Mouse (Mus musculus) MEL (cell line): ENCODE results near the gene Prox1. TPM values are rescaled to one million over a fixed set of nuclear protein-coding genes. Genes with fewer than 3 reads are reported as not detected.

ENCODE experiments used
- DNase-seq: peaks from one replicate; pipeline ENCODE4 v3.0.0; 2011; ENCODE audit warnings: low read depth, low spot score
- H3K27ac ChIP-seq: 2 replicates; pipeline ENCODE4 v1.5.1; 2012; ENCODE audit warnings: low read depth, mild to moderate bottlenecking, control low read depth, low read length, moderate library complexity; ENCODE audit not compliant: control insufficient read depth
- H3K27me3 ChIP-seq, 2 experiments: fragments of 150-350 bp in 1 of 2; sonication (generic) in 1 of 2; 2 replicates each; pipeline ENCODE4 v1.6.1; 2012; ENCODE audit warnings: low read length in 2 of 2, mild to moderate bottlenecking in 2 of 2, improper control_type of control experiment in 1 of 2, moderate library complexity in 1 of 2; ENCODE audit not compliant: insufficient read depth in 2 of 2, control insufficient read depth in 1 of 2
- H3K36me3 ChIP-seq, 2 experiments: 2 replicates each; pipeline ENCODE4 v1.6.1; 2012 to 2014; ENCODE audit warnings: low read length in 2 of 2, improper control_type of control experiment in 1 of 2, inconsistent platforms in 1 of 2, mild to moderate bottlenecking in 1 of 2; ENCODE audit not compliant: insufficient read depth in 2 of 2, control insufficient read depth in 1 of 2
- H3K4me1 ChIP-seq, 2 experiments: fragments of 150-350 bp in 1 of 2; sonication (generic) in 1 of 2; 2 replicates each; pipeline ENCODE4 v1.6.1; 2012; ENCODE audit warnings: low read length in 2 of 2, improper control_type of control experiment in 1 of 2, mild to moderate bottlenecking in 1 of 2; ENCODE audit not compliant: insufficient read depth in 2 of 2, control insufficient read depth in 1 of 2
- H3K4me3 ChIP-seq, 2 experiments: fragments of 150-350 bp in 1 of 2; sonication (generic) in 1 of 2; 2 replicates each; pipeline ENCODE4 v1.5.1; 2012; ENCODE audit warnings: low read depth in 2 of 2, low read length in 2 of 2, mild to moderate bottlenecking in 2 of 2, moderate library complexity in 2 of 2, control low read depth in 1 of 2, improper control_type of control experiment in 1 of 2; ENCODE audit not compliant: control insufficient read depth in 1 of 2, insufficient read depth in 1 of 2
- H3K79me2 ChIP-seq: 2 replicates; pipeline ENCODE4 v1.6.1; 2012; ENCODE audit warnings: mild to moderate bottlenecking, low read length, moderate library complexity; ENCODE audit not compliant: control insufficient read depth, poor library complexity, insufficient read depth
- H3K9ac ChIP-seq: 2 replicates; pipeline ENCODE4 v1.6.1; 2012; ENCODE audit warnings: low read depth, mild to moderate bottlenecking, control low read depth, low read length, moderate library complexity; ENCODE audit not compliant: control insufficient read depth, poor library complexity, severe bottlenecking
- H3K9me3 ChIP-seq: fragments of 150-350 bp; sonication (generic); replicated peaks from 2 replicates; pipeline ENCODE4 v1.6.1; 2012; ENCODE audit warnings: mild to moderate bottlenecking, low read length, improper control_type of control experiment, moderate library complexity; ENCODE audit not compliant: insufficient read depth
- CHD1 ChIP-seq: IDR thresholded peaks from 2 replicates; pipeline ENCODE4 v1.6.1; 2012; ENCODE audit warnings: low read depth, mild to moderate bottlenecking, inconsistent platforms, low read length, improper control_type of control experiment
- CHD2 ChIP-seq: IDR thresholded peaks from 2 replicates; pipeline ENCODE4 v1.6.1; 2011; ENCODE audit warnings: low read length, improper control_type of control experiment
- CTCF ChIP-seq, 3 experiments: IDR thresholded peaks in 2 of 3; conservative IDR thresholded peaks in 1 of 3; 2 replicates each; pipeline ENCODE4 v1.5.1; 2011 to 2012; ENCODE audit warnings: low read length in 3 of 3, low read depth in 2 of 3, mild to moderate bottlenecking in 2 of 3, improper control_type of control experiment in 1 of 3, inconsistent platforms in 1 of 3, mixed read lengths in 1 of 3, moderate library complexity in 1 of 3; ENCODE audit not compliant: control insufficient read depth in 1 of 3, insufficient read depth in 1 of 3, poor library complexity in 1 of 3, severe bottlenecking in 1 of 3
- E2F4 ChIP-seq: IDR thresholded peaks from 2 replicates; pipeline ENCODE4 v1.6.1; 2011; ENCODE audit warnings: low read depth, low read length, improper control_type of control experiment, borderline replicate concordance
- ETS1 ChIP-seq: IDR thresholded peaks from 2 replicates; pipeline ENCODE4 v1.6.1; 2012; ENCODE audit warnings: low read depth, mild to moderate bottlenecking, inconsistent platforms, low read length, improper control_type of control experiment, moderate library complexity
- GATA1 ChIP-seq: IDR thresholded peaks from 2 replicates; pipeline ENCODE4 v1.6.1; 2011; ENCODE audit warnings: low read depth, low read length, improper control_type of control experiment
- HCFC1 ChIP-seq: IDR thresholded peaks from 2 replicates; pipeline ENCODE4 v1.6.1; 2012; ENCODE audit warnings: low read depth, mild to moderate bottlenecking, inconsistent platforms, low read length, improper control_type of control experiment, moderate library complexity
- JUND ChIP-seq: IDR thresholded peaks from 2 replicates; pipeline ENCODE4 v1.6.1; 2011; ENCODE audit warnings: low read depth, mild to moderate bottlenecking, improper control_type of control experiment, low read length
- KAT2A ChIP-seq: conservative IDR thresholded peaks from 2 replicates; pipeline ENCODE4 v1.6.1; 2012; ENCODE audit warnings: low read depth, low read length, improper control_type of control experiment, inconsistent platforms
- MAFK ChIP-seq: IDR thresholded peaks from 2 replicates; pipeline ENCODE4 v1.6.1; 2011; ENCODE audit warnings: low read depth, mild to moderate bottlenecking, low read length, improper control_type of control experiment, borderline replicate concordance
- MAX ChIP-seq: IDR thresholded peaks from 2 replicates; pipeline ENCODE4 v1.6.1; 2011; ENCODE audit warnings: low read length, improper control_type of control experiment
- MAZ ChIP-seq: IDR thresholded peaks from 2 replicates; pipeline ENCODE4 v1.6.1; 2012; ENCODE audit warnings: low read depth, mild to moderate bottlenecking, inconsistent platforms, low read length, improper control_type of control experiment
- MEF2A ChIP-seq: IDR thresholded peaks from 2 replicates; pipeline ENCODE4 v1.6.1; 2014; ENCODE audit warnings: low read depth, mild to moderate bottlenecking, inconsistent platforms, low read length, improper control_type of control experiment; ENCODE audit not compliant: poor library complexity, insufficient replicate concordance, severe bottlenecking; ENCODE audit errors: extremely low read depth
- MYB ChIP-seq: IDR thresholded peaks from 2 replicates; pipeline ENCODE4 v1.6.1; 2011; ENCODE audit warnings: mild to moderate bottlenecking, low read depth, low read length, improper control_type of control experiment
- MYC ChIP-seq: IDR thresholded peaks from 2 replicates; pipeline ENCODE4 v1.6.1; 2011; ENCODE audit warnings: low read depth, mild to moderate bottlenecking, low read length, improper control_type of control experiment, moderate library complexity
- NELFE ChIP-seq: IDR thresholded peaks from 2 replicates; pipeline ENCODE4 v1.6.1; 2011; ENCODE audit warnings: low read depth, low read length, improper control_type of control experiment
- POLR2AphosphoS2 ChIP-seq: IDR thresholded peaks from 2 replicates; pipeline ENCODE4 v1.6.1; 2011; ENCODE audit warnings: low read length, improper control_type of control experiment
- POLR2AphosphoS5 ChIP-seq: IDR thresholded peaks from 2 replicates; pipeline ENCODE4 v1.6.1; 2012; ENCODE audit warnings: low read depth, borderline replicate concordance, mild to moderate bottlenecking, inconsistent platforms, low read length, moderate library complexity, mixed read lengths
- RAD21 ChIP-seq: IDR thresholded peaks from 2 replicates; pipeline ENCODE4 v1.6.1; 2011; ENCODE audit warnings: mild to moderate bottlenecking, low read depth, low read length, improper control_type of control experiment
- RCOR1 ChIP-seq: IDR thresholded peaks from 2 replicates; pipeline ENCODE4 v1.6.1; 2012; ENCODE audit warnings: low read depth, mild to moderate bottlenecking, inconsistent platforms, low read length, improper control_type of control experiment
- SMC3 ChIP-seq: IDR thresholded peaks from 2 replicates; pipeline ENCODE4 v1.6.1; 2011; ENCODE audit warnings: low read depth, low read length, improper control_type of control experiment
- TAL1 ChIP-seq: IDR thresholded peaks from 2 replicates; pipeline ENCODE4 v1.6.1; 2012; ENCODE audit warnings: mild to moderate bottlenecking, inconsistent platforms, low read length, moderate library complexity, mixed read lengths
- TCF12 ChIP-seq: IDR thresholded peaks from 2 replicates; pipeline ENCODE4 v1.6.1; 2014; ENCODE audit warnings: low read depth, mild to moderate bottlenecking, inconsistent platforms, low read length, improper control_type of control experiment, moderate library complexity
- USF1 ChIP-seq: IDR thresholded peaks from 2 replicates; pipeline ENCODE4 v1.6.1; 2014; ENCODE audit warnings: low read depth, mild to moderate bottlenecking, inconsistent platforms, low read length, improper control_type of control experiment, moderate library complexity
- USF2 ChIP-seq, 2 experiments: IDR thresholded peaks; 2 replicates each; pipeline ENCODE4 v1.6.1; 2011 to 2012; ENCODE audit warnings: improper control_type of control experiment in 2 of 2, low read length in 2 of 2, borderline replicate concordance in 1 of 2, inconsistent platforms in 1 of 2, low read depth in 1 of 2, mild to moderate bottlenecking in 1 of 2; ENCODE audit not compliant: insufficient read depth in 1 of 2
- ZC3H11A ChIP-seq: IDR thresholded peaks from 2 replicates; pipeline ENCODE4 v1.6.1; 2012; ENCODE audit warnings: low read depth, mild to moderate bottlenecking, inconsistent platforms, low read length, improper control_type of control experiment
- ZMIZ1 ChIP-seq: IDR thresholded peaks from 2 replicates; pipeline ENCODE4 v1.6.1; 2012; ENCODE audit warnings: low read depth, mild to moderate bottlenecking, inconsistent platforms, low read length, improper control_type of control experiment, moderate library complexity
- ZNF384 ChIP-seq: IDR thresholded peaks from 2 replicates; pipeline ENCODE4 v1.6.1; 2012; ENCODE audit warnings: low read depth, mild to moderate bottlenecking, inconsistent platforms, low read length, improper control_type of control experiment
- polyA plus RNA-seq, 2 experiments: library from polyadenylated mRNA; stranded (reverse) in 1 of 2; unstranded in 1 of 2; fragments of >175 nt in 1 of 2; fragments of >200 nt in 1 of 2; gene quantifications; 2 replicates each; pipeline versions ENCODE4 v1.2.1 to v1.2.4; 2012; ENCODE audit warnings: low replicate concordance in 2 of 2, low read depth in 1 of 2; ENCODE audit not compliant: insufficient read length in 2 of 2, insufficient read depth in 1 of 2, missing spikeins in 1 of 2
- total RNA-seq: library from RNA; depleted of rRNA; stranded (reverse); fragments of 300-350 nt; gene quantifications from 2 replicates; pipeline ENCODE4 v1.2.3, GENCODE M21; 2012

Prox1 gene
- total and polyA plus RNA-seq, 3 experiments, result not detected

DNA sequence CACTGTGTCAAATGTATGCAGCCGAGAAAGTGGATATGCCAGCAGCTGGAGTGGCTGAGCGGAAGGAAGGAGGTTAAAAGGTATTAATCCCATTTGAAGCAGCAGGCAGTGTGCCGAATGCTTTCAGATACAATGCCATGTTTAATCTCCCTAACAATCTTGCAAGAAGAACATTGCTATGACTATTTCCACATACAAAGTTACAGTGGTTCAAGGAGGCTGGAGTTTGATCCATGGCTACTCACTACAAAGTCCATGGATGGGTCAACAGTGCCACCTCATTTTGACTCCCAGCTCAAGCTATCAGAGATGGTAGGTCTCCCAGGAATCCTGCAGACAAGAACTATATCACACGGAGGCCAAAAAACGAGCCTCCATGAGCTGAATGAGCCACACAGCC lies 64.5 kb downstream of the Prox1 start:
- H3K27ac ChIP-seq, result no peak overlapping the region

DNA sequence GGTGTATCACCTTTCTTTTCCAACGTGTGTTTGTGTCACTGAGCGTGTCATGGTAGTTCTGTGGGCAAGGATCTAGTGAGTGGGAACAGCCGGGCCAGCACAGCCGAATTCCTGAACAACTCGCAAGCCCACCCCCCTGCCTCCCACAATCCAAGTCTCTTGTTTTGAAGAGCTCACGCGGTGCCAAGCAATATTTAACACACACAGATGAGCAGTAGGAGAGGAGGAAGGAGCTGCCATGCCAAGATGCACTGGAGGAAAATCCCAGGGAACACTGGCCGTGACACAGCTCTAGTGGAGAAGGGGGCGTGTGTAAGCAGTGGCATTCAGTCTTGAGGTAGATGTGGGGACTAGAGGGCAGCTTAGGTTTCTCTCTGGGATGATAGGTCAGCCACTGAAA lies 77.2 kb downstream of the Prox1 start:
- no peak overlapping the region for H3K4me3 ChIP-seq
- no peaks in the 10 kb centered on the region for H3K4me1 ChIP-seq
- H3K36me3 ChIP-seq, result no peaks in the 10 kb centered on the region
- no peaks in the 10 kb centered on the region for H3K79me2 ChIP-seq
- H3K27ac ChIP-seq, result no peak overlapping the region
- no peaks in the 10 kb centered on the region for H3K27me3 ChIP-seq
- no peak overlapping the region for H3K9ac ChIP-seq
- TF ChIP-seq MYB (no peak), E2F4 (no peak), ZNF384 (no peak), USF1 (no peak), ZMIZ1 (no peak), HCFC1 (no peak), CHD2 (no peak), RAD21 (no peak), MEF2A (no peak), CTCF (IDR thresholded peaks at IDR 0.05 in 2 of 3, conservative IDR thresholded peaks at IDR 0.05 in 1 of 3; ENCODE audit: control insufficient read depth in 1 of 3, insufficient read depth in 1 of 3, low read depth in 2 of 3, low read length in 3 of 3, poor library complexity in 1 of 3, severe bottlenecking in 1 of 3) (no peak), RCOR1 (no peak), TAL1 (no peak), SMC3 (no peak), MAZ (no peak), MAX (no peak), MYC (no peak), KAT2A (no peak)
- no peak for DNase-seq
- no peaks in the 10 kb centered on the region for H3K9me3 ChIP-seq

More for the DNA sequence above, 64.5 kb downstream of the Prox1 start:
- no peaks in the 10 kb centered on the region for H3K79me2 ChIP-seq
- H3K36me3 ChIP-seq, result no peaks in the 10 kb centered on the region
- TF ChIP-seq TCF12 (no peak), MYC (no peak), GATA1 (no peak), MAFK (no peak), USF2 (IDR thresholded peaks at IDR 0.05; ENCODE audit: borderline replicate concordance in 1 of 2, insufficient read depth in 1 of 2, low read depth in 1 of 2, low read length in 2 of 2) (no peak), HCFC1 (no peak), NELFE (no peak), MAX (no peak), ETS1 (no peak), RAD21 (no peak), ZC3H11A (no peak), JUND (no peak), CTCF (IDR thresholded peaks at IDR 0.05 in 2 of 3, conservative IDR thresholded peaks at IDR 0.05 in 1 of 3; ENCODE audit: control insufficient read depth in 1 of 3, insufficient read depth in 1 of 3, low read depth in 2 of 3, low read length in 3 of 3, poor library complexity in 1 of 3, severe bottlenecking in 1 of 3) (no peak), USF1 (no peak), MAZ (no peak), POLR2AphosphoS2 (no peak), POLR2AphosphoS5 (no peak), ZNF384 (no peak), CHD1 (no peak)
- no peak overlapping the region for H3K9ac ChIP-seq
- no peak overlapping the region for H3K4me3 ChIP-seq
- H3K4me1 ChIP-seq, result no peaks in the 10 kb centered on the region
- no peaks in the 10 kb centered on the region for H3K9me3 ChIP-seq
- no peaks in the 10 kb centered on the region for H3K27me3 ChIP-seq
- no peak for DNase-seq
